Mouse (Mus musculus): Measurements from ENCODE around the gene Ppp1r10. TPM values are rescaled to one million over a fixed set of nuclear protein-coding genes. Genes with fewer than 3 reads are reported as not detected.

Ppp1r10 gene
- polyA plus RNA-seq, 1 experiment from 2014 or later = 58.8 TPM

MicroRNAs encoded within 50 kb of the gene (microRNA counts, 519-probe panel; counts per million panel counts)
- not detected for microRNA mmu-miR-1894-3p
- microRNA mmu-miR-1894-5p = not detected
- not detected for microRNA mmu-miR-877

Small RNA genes within 50 kb of the gene (microRNA-seq; reads per million reads assigned to microRNA genes)
- 2.1 reads per million for gene Gm28033
- not detected for gene Mir1894
- gene Mir877 = 201 reads per million, percentile 59 among the genes with 10 or more reads in this experiment

Other genes starting within 250 kb of the Ppp1r10 start
- 19.3 and 20.6 TPM in 2 replicates for gene Vars2, start 248.8 kb upstream of the Ppp1r10 start, polyA plus RNA-seq (2016; fragmentation: Nextera tagmentation; extraction: Ambion mirVana)
- gene Gtf2h4, start 242.7 kb upstream of the Ppp1r10 start, polyA plus RNA-seq (2016; fragmentation: Nextera tagmentation; extraction: Ambion mirVana) = 50.1 and 52.3 TPM in 2 replicates
- 142 and 193 TPM in 2 replicates for gene Ddr1, start 211.8 kb upstream of the Ppp1r10 start, polyA plus RNA-seq (2016; fragmentation: Nextera tagmentation; extraction: Ambion mirVana)
- gene Ier3, start 94.8 kb upstream of the Ppp1r10 start, polyA plus RNA-seq (2016; fragmentation: Nextera tagmentation; extraction: Ambion mirVana) = 3.0 and 3.7 TPM in 2 replicates
- 54.8 and 59.3 TPM in 2 replicates for gene Flot1, start 93.2 kb upstream of the Ppp1r10 start, polyA plus RNA-seq (2016; fragmentation: Nextera tagmentation; extraction: Ambion mirVana)
- 1,574 and 1,617 TPM in 2 replicates for gene Tubb5, start 78.1 kb upstream of the Ppp1r10 start, polyA plus RNA-seq (2016; fragmentation: Nextera tagmentation; extraction: Ambion mirVana)
- 21.1 and 21.7 TPM in 2 replicates for gene Mdc1, start 74.9 kb upstream of the Ppp1r10 start, polyA plus RNA-seq (2016; fragmentation: Nextera tagmentation; extraction: Ambion mirVana)
- gene Nrm, start 55.1 kb upstream of the Ppp1r10 start, polyA plus RNA-seq (2016; fragmentation: Nextera tagmentation; extraction: Ambion mirVana) = 80.0 and 84.5 TPM in 2 replicates
- gene Ppp1r18, start 50.8 kb upstream of the Ppp1r10 start, polyA plus RNA-seq (2016; fragmentation: Nextera tagmentation; extraction: Ambion mirVana) = 21.8 and 27.6 TPM in 2 replicates
- gene Dhx16, start 36.6 kb upstream of the Ppp1r10 start, polyA plus RNA-seq (2016; fragmentation: Nextera tagmentation; extraction: Ambion mirVana) = 51.6 and 54.3 TPM in 2 replicates
- 29.0 and 29.6 TPM in 2 replicates for gene 2310061I04Rik, start 19.0 kb upstream of the Ppp1r10 start, polyA plus RNA-seq (2016; fragmentation: Nextera tagmentation; extraction: Ambion mirVana)
- gene Atat1, start 6.4 kb upstream of the Ppp1r10 start, polyA plus RNA-seq (2016; fragmentation: Nextera tagmentation; extraction: Ambion mirVana) = 124 and 178 TPM in 2 replicates
- gene Mrps18b, start within 50 bp of the Ppp1r10 start, polyA plus RNA-seq (2016; fragmentation: Nextera tagmentation; extraction: Ambion mirVana) = 72.2 and 92.6 TPM in 2 replicates
- 117 and 121 TPM in 2 replicates for gene Abcf1, start 53.3 kb downstream of the Ppp1r10 start, polyA plus RNA-seq (2016; fragmentation: Nextera tagmentation; extraction: Ambion mirVana)
- gene Gnl1, start 63.4 kb downstream of the Ppp1r10 start, polyA plus RNA-seq (2016; fragmentation: Nextera tagmentation; extraction: Ambion mirVana) = 56.3 and 59.7 TPM in 2 replicates
- gene Prr3, start 63.8 kb downstream of the Ppp1r10 start, polyA plus RNA-seq (2016; fragmentation: Nextera tagmentation; extraction: Ambion mirVana) = 45.3 and 50.1 TPM in 2 replicates
- 4.4 and 5.9 TPM in 2 replicates for gene H2-T24, start 104.1 kb downstream of the Ppp1r10 start, polyA plus RNA-seq (2016; fragmentation: Nextera tagmentation; extraction: Ambion mirVana)
- gene H2-T23, start 116.4 kb downstream of the Ppp1r10 start, polyA plus RNA-seq (2016; fragmentation: Nextera tagmentation; extraction: Ambion mirVana) = 3.5 and 4.9 TPM in 2 replicates
- gene H2-T22, start 126.3 kb downstream of the Ppp1r10 start, polyA plus RNA-seq (2016; fragmentation: Nextera tagmentation; extraction: Ambion mirVana) = 7.0 and 8.4 TPM in 2 replicates
- not detected in 2 replicates for gene Gm6034, start 126.5 kb downstream of the Ppp1r10 start, polyA plus RNA-seq (2016; fragmentation: Nextera tagmentation; extraction: Ambion mirVana)
- gene Gm11127, start 141.9 kb downstream of the Ppp1r10 start, polyA plus RNA-seq (2016; fragmentation: Nextera tagmentation; extraction: Ambion mirVana) = not detected in 2 replicates
- not detected in 2 replicates for gene Gm19684, start 205.2 kb downstream of the Ppp1r10 start, polyA plus RNA-seq (2016; fragmentation: Nextera tagmentation; extraction: Ambion mirVana)
- not detected in 2 replicates for gene Gm7030, start 213.0 kb downstream of the Ppp1r10 start, polyA plus RNA-seq (2016; fragmentation: Nextera tagmentation; extraction: Ambion mirVana)

Measured in midbrain, embryonic 10.5 days (tissue).